Mouse (Mus musculus) kidney, adult 2 months (tissue): ENCODE results near the gene Col8a2.

Experiments
- CTCF ChIP-seq: fragments of 200-500 bp; conservative IDR thresholded peaks from 2 replicates; pipeline ENCODE4 v1.5.1; 2011; ENCODE audit warnings: low read depth, mild to moderate bottlenecking, control low read depth, low read length, moderate library complexity, mixed read lengths; ENCODE audit not compliant: insufficient read depth, insufficient read length
- POLR2A ChIP-seq: fragments of 200-500 bp; IDR thresholded peaks from one replicate; pipeline ENCODE4 v1.6.1; 2011; ENCODE audit warnings: low read depth, low read length, control low read depth

DNA sequence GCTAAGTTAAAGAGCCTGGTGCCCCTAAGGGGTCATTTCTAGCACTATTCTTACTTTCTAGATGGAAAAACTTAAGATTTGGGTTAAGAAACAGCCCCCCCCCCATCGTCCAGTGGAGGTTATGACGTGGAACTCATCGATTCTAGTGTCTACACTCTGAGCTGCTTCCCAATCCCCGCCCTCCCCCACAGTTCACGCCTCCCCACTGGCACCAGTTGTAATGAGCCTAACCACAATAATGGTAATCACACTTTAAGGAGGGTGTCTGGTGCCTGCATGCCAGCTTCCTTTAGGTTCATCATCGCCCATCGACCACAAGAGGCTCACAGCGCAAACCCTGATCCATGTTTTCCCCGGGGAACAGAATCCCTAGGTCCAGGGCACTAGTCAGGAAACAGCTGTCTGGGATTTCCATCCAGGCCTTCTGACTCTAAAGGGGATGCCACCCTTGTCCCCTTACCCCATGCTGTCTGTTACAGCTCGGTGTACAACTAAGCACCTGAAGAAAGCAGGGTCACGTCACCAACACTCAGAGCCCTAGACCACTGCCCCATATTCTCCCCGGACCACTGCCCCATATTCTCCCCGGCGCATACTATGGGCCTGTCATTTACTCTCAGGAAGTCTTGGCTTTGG is 32.8 kb upstream of the Col8a2 start:
- TF ChIP-seq POLR2A (no peak), CTCF (no peak)
